Mouse (Mus musculus): ENCODE results near the gene Btbd2. TPM values are rescaled to one million over a fixed set of nuclear protein-coding genes. Genes with fewer than 3 reads are reported as not detected.

Gene Btbd2
- polyA plus RNA-seq, 1 experiment from 2014 or later, result 77.8 TPM

DNA sequence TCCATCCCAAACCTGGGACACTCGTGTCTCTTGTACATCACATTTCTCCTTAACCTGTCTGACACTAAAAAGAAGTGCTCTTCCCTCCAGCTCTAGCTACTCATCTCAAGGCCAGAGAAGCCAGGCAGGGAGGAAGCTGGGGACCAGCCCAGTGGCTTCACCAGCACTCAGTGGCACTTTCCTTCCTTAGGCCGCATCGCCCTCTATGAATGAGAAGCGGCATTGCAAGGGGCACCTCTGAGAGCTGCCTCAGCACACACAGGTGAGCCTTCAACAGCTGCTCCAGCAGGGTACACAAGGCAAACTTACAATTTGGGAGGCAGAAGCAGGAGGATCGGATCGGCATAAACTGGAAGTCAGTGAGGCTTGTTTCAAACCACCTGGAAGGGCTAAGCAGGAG, 27.3 kb upstream of the Btbd2 start:
- Histone ChIP-seq H3K9ac (no peak overlapping the region), H3K4me3 (no peak overlapping the region), H3K9me3 (no peaks in the 10 kb centered on the region), H3K4me1 (peaks cover 8% of the 10 kb centered on the region), H3K27me3 (no peaks in the 10 kb centered on the region), H3K4me2 (replicated peaks) (no peak overlapping the region), H3K27ac (no peak overlapping the region), H3K36me3 (peaks cover 52% of the 10 kb centered on the region)
- ATAC-seq (ENCODE audit: low FRiP score, low read depth), result no peak
- 53% methylated on average over 6 of the region's 6 CpGs for WGBS

- Histone ChIP-seq H3K9me3 (no peaks in the 10 kb centered on the region), H3K36me3 (peaks cover 47% of the 10 kb centered on the region), H3K4me1 (peaks cover 13% of the 10 kb centered on the region), H3K27ac (no peak overlapping the region), H3K9ac (no peak overlapping the region), H3K4me2 (replicated peaks) (no peak overlapping the region), H3K27me3 (no peaks in the 10 kb centered on the region), H3K4me3 (no peak overlapping the region)
- 90% methylated on average over 1 of the region's 1 CpGs for WGBS
- no peak for ATAC-seq (ENCODE audit: low FRiP score, low read depth)
These were observed 26.8 kb upstream of the Btbd2 start for GRCm38 (mm10) chr10:80683647-80684046.

- H3K4me3 ChIP-seq, result no peak overlapping the region
- peaks cover 37% of the 10 kb centered on the region for H3K36me3 ChIP-seq
- no peak overlapping the region for H3K9ac ChIP-seq
- H3K4me1 ChIP-seq, result peaks cover 30% of the 10 kb centered on the region
- H3K4me2 ChIP-seq (replicated peaks), result no peak overlapping the region
- no peak for ATAC-seq (ENCODE audit: low FRiP score, low read depth)
- WGBS, result 94% methylated on average over 6 of the region's 6 CpGs
- H3K9me3 ChIP-seq, result no peaks in the 10 kb centered on the region
- no peak overlapping the region for H3K27ac ChIP-seq
- H3K27me3 ChIP-seq, result no peaks in the 10 kb centered on the region
These were observed 25.1 kb upstream of the Btbd2 start for GRCm38 (mm10) chr10:80682003-80682402.

DNA sequence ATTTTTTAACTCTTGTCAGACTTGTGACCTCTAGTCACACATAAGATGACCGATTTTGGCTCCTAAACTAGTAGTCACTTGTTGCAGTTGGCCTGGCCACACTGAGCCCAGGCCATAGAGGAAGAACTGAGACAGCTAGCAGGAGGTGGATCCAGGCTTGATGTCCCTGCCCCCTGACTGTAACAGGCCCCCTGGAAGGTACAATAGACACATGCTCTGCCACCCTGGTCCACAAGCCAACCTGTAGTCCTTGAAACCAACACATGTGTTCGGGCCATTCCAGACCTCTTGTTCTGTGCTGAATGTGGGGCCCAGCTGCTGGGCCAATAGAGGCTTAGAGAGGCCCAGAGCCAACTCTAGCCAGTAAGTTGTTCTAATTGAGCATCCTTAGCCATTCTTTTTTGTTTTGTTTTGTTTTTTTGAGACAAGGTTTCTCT, 23.4 kb upstream of the Btbd2 start:
- no peak overlapping the region for H3K9ac ChIP-seq
- WGBS, result 88% methylated on average over 2 of the region's 2 CpGs

DNA sequence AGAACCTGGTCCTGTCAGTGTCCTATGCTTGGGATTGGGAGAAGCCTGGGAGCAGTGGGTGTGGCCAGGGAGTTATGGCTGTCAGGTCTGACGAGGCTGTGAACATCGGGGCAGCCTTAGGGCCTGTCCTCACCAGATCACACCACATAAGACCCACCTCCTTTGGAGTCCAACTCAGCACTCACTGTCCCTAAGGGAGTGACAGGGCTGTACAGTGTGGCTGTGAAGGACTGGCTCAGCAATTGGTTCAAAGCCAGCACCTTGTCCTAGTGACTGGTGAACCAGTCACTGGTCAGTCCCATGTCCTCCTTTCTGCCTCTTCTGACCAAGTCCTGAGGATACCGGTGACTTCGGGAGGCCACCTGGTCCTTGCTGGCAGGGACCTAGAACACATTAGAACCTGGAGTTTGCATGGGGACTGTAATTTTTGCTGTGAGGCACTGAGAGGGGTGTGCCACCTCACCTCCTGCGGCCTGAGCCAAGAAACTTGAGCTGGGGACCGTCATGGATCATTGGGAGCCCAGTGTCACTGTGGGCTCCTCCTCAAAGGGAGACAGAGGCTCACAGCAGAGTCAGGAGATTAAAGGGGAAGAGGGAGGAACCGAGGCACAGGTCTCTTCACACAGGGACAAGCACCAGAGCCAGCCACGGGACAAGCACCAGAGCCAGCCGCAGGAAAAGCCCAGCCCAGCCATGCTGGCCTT, 22.8 kb upstream of the Btbd2 start:
- H3K4me1 ChIP-seq, result peaks cover 38% of the 10 kb centered on the region
- no peaks in the 10 kb centered on the region for H3K9me3 ChIP-seq
- no peak overlapping the region for H3K4me2 ChIP-seq (replicated peaks)
- H3K4me3 ChIP-seq, result no peak overlapping the region
- no peaks in the 10 kb centered on the region for H3K27me3 ChIP-seq
- WGBS, result 50% methylated on average over 9 of the region's 9 CpGs
- H3K36me3 ChIP-seq, result peaks cover 15% of the 10 kb centered on the region
- H3K27ac ChIP-seq, result peak overlapping the region; percentile 99; the same call in 1 of the 2 replicates
- no peak overlapping the region for H3K9ac ChIP-seq
- no peak for ATAC-seq (ENCODE audit: low FRiP score, low read depth)

More for the DNA sequence above, 23.4 kb upstream of the Btbd2 start:
- no peaks in the 10 kb centered on the region for H3K27me3 ChIP-seq
- no peak overlapping the region for H3K4me2 ChIP-seq (replicated peaks)
- peaks cover 32% of the 10 kb centered on the region for H3K4me1 ChIP-seq
- no peak overlapping the region for H3K27ac ChIP-seq
- no peak for ATAC-seq (ENCODE audit: low FRiP score, low read depth)
- H3K36me3 ChIP-seq, result peaks cover 20% of the 10 kb centered on the region
- H3K9me3 ChIP-seq, result no peaks in the 10 kb centered on the region
- H3K4me3 ChIP-seq, result no peak overlapping the region

DNA sequence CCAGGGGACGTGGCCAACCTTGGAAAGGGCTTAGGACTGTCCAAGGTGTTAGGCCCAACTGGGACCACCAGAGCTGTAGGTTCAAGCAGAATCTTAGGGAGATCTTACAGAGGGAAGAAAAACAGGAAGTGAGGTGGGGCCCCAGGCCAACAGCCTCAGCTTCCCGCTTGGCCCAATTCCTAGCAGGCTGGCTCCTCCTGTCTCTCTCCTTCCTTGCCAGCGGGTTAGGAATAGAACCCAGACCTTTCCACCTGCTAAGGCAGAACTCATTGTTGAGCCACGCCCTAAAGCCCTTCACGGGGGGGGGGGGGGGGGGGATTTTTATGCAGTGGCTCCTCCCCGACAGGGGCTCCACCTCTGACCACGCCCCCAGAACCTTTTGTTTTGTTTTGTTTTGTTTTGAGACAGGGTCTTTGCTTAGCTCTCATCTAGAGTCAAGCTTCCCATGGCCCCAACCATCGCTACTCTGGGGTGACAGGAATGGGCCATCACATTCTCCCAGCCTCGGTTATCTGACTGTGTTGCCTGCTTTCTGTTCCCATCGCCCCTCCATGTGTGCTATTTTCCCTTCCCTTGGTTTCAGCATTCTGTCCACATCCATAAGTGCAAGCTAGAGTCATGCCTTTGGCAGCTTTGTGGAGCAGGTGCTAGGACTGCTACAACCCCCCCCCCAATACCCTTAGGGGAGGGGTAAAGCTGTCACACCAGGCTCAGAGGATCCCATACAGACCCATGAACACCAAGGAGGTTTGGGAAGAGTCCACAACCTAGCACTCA, 21.9 kb upstream of the Btbd2 start:
- peak overlapping the region; percentile 83 for H3K4me2 ChIP-seq (replicated peaks)
- peak overlapping the region; percentile 82; the same call in 1 of the 2 replicates for H3K9ac ChIP-seq
- no peak overlapping the region for H3K4me3 ChIP-seq
- 62% methylated on average over 9 of the region's 10 CpGs for WGBS
- H3K4me1 ChIP-seq, result peaks cover 47% of the 10 kb centered on the region
- H3K9me3 ChIP-seq, result no peaks in the 10 kb centered on the region
- H3K27ac ChIP-seq, result peak overlapping the region; percentile 99
- H3K36me3 ChIP-seq, result peaks cover 14% of the 10 kb centered on the region
- H3K27me3 ChIP-seq, result no peaks in the 10 kb centered on the region
- no peak for ATAC-seq (ENCODE audit: low FRiP score, low read depth)

DNA sequence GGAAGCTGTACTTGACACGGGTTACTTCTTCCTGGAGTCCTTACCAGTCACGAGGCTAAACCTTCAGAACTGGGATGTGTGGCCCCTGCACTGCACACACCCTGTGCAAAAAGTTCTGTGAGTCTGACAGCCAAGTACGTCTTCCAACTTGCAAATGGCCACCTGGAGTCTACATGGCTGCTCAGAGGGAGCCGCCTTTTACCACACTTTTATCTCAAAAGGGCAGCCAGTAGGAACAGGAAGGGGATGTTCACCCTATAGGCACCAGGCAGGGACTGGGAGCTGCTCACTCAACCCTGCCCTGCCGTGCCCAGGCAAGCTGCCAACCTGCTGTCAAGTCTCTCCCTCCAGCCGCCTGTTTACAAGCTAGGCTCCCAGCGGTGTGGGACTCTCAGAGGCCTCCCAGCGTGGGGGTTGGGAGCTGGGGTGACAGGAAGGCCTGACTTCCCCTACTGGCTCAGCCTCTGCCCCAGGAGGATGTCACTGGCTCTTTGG, 21.1 kb upstream of the Btbd2 start, which contains the start of gene Mknk2:
Gene Mknk2 (minus strand): TSS at position 171 of the 495 bp plus-strand sequence.
- peak within 1 kb of the TSS; percentile 98 for H3K4me3 ChIP-seq
- WGBS, result 22% methylated on average over 8 of the region's 8 CpGs
- no peak for ATAC-seq (ENCODE audit: low FRiP score, low read depth)
- peaks cover 12% of the 10 kb centered on the region for H3K36me3 ChIP-seq
- peak within 1 kb of the TSS; percentile 99 for H3K27ac ChIP-seq
- H3K4me1 ChIP-seq, result peaks cover 55% of the 10 kb centered on the region
- peak within 1 kb of the TSS; percentile 82 for H3K9ac ChIP-seq
- H3K27me3 ChIP-seq, result no peaks in the 10 kb centered on the region
- H3K9me3 ChIP-seq, result no peaks in the 10 kb centered on the region
- H3K4me2 ChIP-seq (replicated peaks), result peak within 1 kb of the TSS; percentile 83

DNA sequence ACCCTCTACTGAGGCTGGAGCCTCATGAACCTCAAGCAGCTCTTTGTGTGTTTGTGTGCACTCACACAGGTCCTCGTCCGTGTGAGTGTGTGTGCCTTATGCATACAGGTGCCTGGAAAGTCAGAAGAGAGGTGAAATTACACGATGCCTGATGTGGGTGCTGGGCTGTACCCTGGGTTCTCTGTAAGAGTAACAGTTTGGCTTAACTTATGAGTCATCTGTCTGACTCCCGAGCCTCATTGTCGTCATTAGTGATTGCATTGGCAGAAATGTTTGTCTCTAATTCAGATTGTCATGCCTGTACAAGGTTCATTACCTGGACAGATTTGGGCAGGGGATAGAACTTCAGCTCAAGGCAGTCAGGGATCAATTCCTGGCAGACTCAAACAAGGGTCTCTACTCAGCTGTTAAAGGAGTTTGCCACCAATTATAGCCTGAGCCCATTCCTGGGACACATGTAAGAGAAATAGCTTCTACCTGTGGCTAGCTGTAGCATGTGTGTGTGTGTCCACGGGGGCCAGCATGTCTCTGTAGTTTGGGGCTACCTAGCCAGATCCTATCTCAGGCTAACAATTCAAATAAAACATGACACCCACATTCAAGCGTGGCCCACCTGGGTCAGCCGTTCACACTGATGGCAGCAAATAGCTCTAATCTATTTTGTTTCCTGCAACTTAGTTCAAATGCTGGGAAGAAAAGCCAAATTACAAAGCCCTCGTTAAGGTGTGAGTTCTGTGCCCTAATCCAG, 20.4 kb upstream of the Btbd2 start:
- ATAC-seq (ENCODE audit: low FRiP score, low read depth), result no peak
- peak overlapping the region; percentile 83 for H3K4me2 ChIP-seq (replicated peaks)
- H3K9me3 ChIP-seq, result no peaks in the 10 kb centered on the region
- peak overlapping the region; percentile 99 for H3K27ac ChIP-seq
- WGBS, result 30% methylated on average over 9 of the region's 9 CpGs
- H3K27me3 ChIP-seq, result no peaks in the 10 kb centered on the region
- peaks cover 62% of the 10 kb centered on the region for H3K4me1 ChIP-seq
- peaks cover 17% of the 10 kb centered on the region; the same call in 1 of the 2 replicates for H3K36me3 ChIP-seq
- H3K9ac ChIP-seq, result peak overlapping the region; percentile 82
- peak overlapping the region; percentile 98 for H3K4me3 ChIP-seq

GRCm38 (mm10) chr10:80676198-80676928, 19.5 kb upstream of the Btbd2 start:
- Histone ChIP-seq H3K4me3 (peak overlapping the region; percentile 98), H3K27ac (peak overlapping the region; percentile 99), H3K4me1 (peaks cover 63% of the 10 kb centered on the region), H3K27me3 (no peaks in the 10 kb centered on the region), H3K9me3 (no peaks in the 10 kb centered on the region), H3K9ac (peak overlapping the region; percentile 99), H3K4me2 (replicated peaks) (peak overlapping the region; percentile 83), H3K36me3 (peaks cover 27% of the 10 kb centered on the region)
- ATAC-seq (ENCODE audit: low FRiP score, low read depth), result peak; percentile 93
- 0% methylated on average over 63 of the region's 78 CpGs for WGBS

- under 1% methylated on average over 39 of the region's 54 CpGs for WGBS
- H3K9ac ChIP-seq, result peak overlapping the region; percentile 99
- peaks cover 63% of the 10 kb centered on the region for H3K4me1 ChIP-seq
- no peaks in the 10 kb centered on the region for H3K27me3 ChIP-seq
- H3K36me3 ChIP-seq, result peaks cover 34% of the 10 kb centered on the region
- peak overlapping the region; percentile 98 for H3K4me3 ChIP-seq
- ATAC-seq (ENCODE audit: low FRiP score, low read depth), result peak; percentile 9; the same call in 1 of the 2 replicates
- H3K27ac ChIP-seq, result peak overlapping the region; percentile 84
- H3K4me2 ChIP-seq (replicated peaks), result peak overlapping the region; percentile 75
- H3K9me3 ChIP-seq, result no peaks in the 10 kb centered on the region
These were observed 18.7 kb upstream of the Btbd2 start for GRCm38 (mm10) chr10:80675405-80676197.
